Comparison of ENCODE assay signal across 12 mouse cellular contexts in genomic region chr1:191495051-191495467, GRCm38 (mm10).
DNase-seq lines count a peak whose midpoint lies in the region; ATAC-seq lines count a peak whose summit lies in the region.
"Had no signal": no experiment of that assay in that cellular context is flagged by ENCODE, and none has a peak within 500 bp of the region (broad histone marks: within the 10 kb centered on the region; RNA-seq: fewer than 3 reads in every experiment).

No protein-coding gene starts in this region.

- ATAC-seq in cerebellum, adult (ENCODE audit: insufficient number of reproducible peaks, low FRiP score, low TSS enrichment), result peak; percentile 47; the same call in 1 of the 2 replicates
- no peak for ATAC-seq in midbrain, embryonic 11.5 days (ENCODE audit: low FRiP score)
- no peak for ATAC-seq in heart, embryonic 13.5 days (ENCODE audit: extremely low read depth, insufficient number of reproducible peaks, low FRiP score, low TSS enrichment)
- ATAC-seq: forebrain, postnatal 0 days; midbrain, embryonic 13.5 days had no signal

- peak overlapping the region; percentile 5; the same call in 1 of the 2 replicates for H3K27ac ChIP-seq in midbrain, embryonic 10.5 days (replicated peaks)
- H3K27ac ChIP-seq in midbrain, embryonic 11.5 days (ENCODE audit: low read depth, low read length), result no peak overlapping the region
- H3K27ac ChIP-seq in heart, embryonic 13.5 days (replicated peaks), result 0 out of 2 replicates have a peak overlapping the region, but pooled peaks have one; percentile 89
- H3K27ac ChIP-seq: embryonic facial prominence, embryonic 12.5 days; limb, embryonic 13.5 days; midbrain, embryonic 13.5 days had no signal

- peaks cover 11% of the 10 kb centered on the region for H3K4me1 ChIP-seq in midbrain, embryonic 10.5 days
- no peaks in the 10 kb centered on the region for H3K4me1 ChIP-seq in midbrain, embryonic 11.5 days (ENCODE audit: control insufficient read depth, insufficient read depth, low read length)
- H3K4me1 ChIP-seq in heart, embryonic 13.5 days, result peaks cover 35% of the 10 kb centered on the region
- H3K4me1 ChIP-seq: embryonic facial prominence, embryonic 12.5 days; midbrain, embryonic 13.5 days had no signal

- no peak overlapping the region for H3K9ac ChIP-seq in midbrain, embryonic 11.5 days (ENCODE audit: low read length)
- no peak overlapping the region for H3K9ac ChIP-seq in heart, embryonic 13.5 days
- H3K9ac ChIP-seq: embryonic facial prominence, embryonic 12.5 days; forebrain, postnatal 0 days; limb, embryonic 13.5 days; midbrain, embryonic 13.5 days had no signal

- 53% methylated on average over 10 of the region's 10 CpGs for WGBS in midbrain, embryonic 10.5 days
- 55% methylated on average over 10 of the region's 10 CpGs for WGBS in midbrain, embryonic 11.5 days
- 53% methylated on average over 10 of the region's 10 CpGs for WGBS in heart, embryonic 13.5 days

- no peak for DNase-seq in cerebellum, postnatal 4 days (ENCODE audit: low spot score in 2 of 2)
- DNase-seq in midbrain, embryonic 10.5 days (ENCODE audit: low spot score), result no peak
- no peak for DNase-seq in midbrain, embryonic 11.5 days (ENCODE audit: low spot score, missing footprints)
- peak; percentile 80 for DNase-seq in lung, postnatal 36 days
- no peak for DNase-seq in urinary bladder, postnatal 14 days (ENCODE audit: low spot score)
- DNase-seq in T-cell, adult 2 months (ENCODE audit: low spot score), result no peak
- DNase-seq: forebrain, postnatal 0 days had no signal

- H3K9me3 ChIP-seq in midbrain, embryonic 10.5 days (replicated peaks), result no peaks in the 10 kb centered on the region
- no peaks in the 10 kb centered on the region for H3K9me3 ChIP-seq in midbrain, embryonic 11.5 days (ENCODE audit: control insufficient read depth, low read length)
- no peaks in the 10 kb centered on the region for H3K9me3 ChIP-seq in heart, embryonic 13.5 days
- H3K9me3 ChIP-seq: embryonic facial prominence, embryonic 12.5 days; limb, embryonic 13.5 days; midbrain, embryonic 13.5 days had no signal

- peaks cover 4% of the 10 kb centered on the region; the same call in 1 of the 2 replicates for H3K27me3 ChIP-seq in midbrain, embryonic 10.5 days (ENCODE audit: low read depth, poor library complexity, severe bottlenecking)
- H3K27me3 ChIP-seq in midbrain, embryonic 11.5 days (ENCODE audit: control insufficient read depth, insufficient read depth, low read length), result no peaks in the 10 kb centered on the region
- H3K27me3 ChIP-seq in heart, embryonic 13.5 days (replicated peaks), result no peaks in the 10 kb centered on the region
- H3K27me3 ChIP-seq: embryonic facial prominence, embryonic 12.5 days; limb, embryonic 13.5 days; midbrain, embryonic 13.5 days had no signal

- no peak overlapping the region for H3K4me2 ChIP-seq in midbrain, embryonic 11.5 days
- no peak overlapping the region for H3K4me2 ChIP-seq in heart, embryonic 13.5 days
- H3K4me2 ChIP-seq: embryonic facial prominence, embryonic 12.5 days; limb, embryonic 13.5 days; midbrain, embryonic 13.5 days had no signal

- no peak overlapping the region for H3K4me3 ChIP-seq in midbrain, embryonic 10.5 days
- H3K4me3 ChIP-seq in midbrain, embryonic 11.5 days (ENCODE audit: low read depth, low read length), result no peak overlapping the region
- no peak overlapping the region for H3K4me3 ChIP-seq in heart, embryonic 13.5 days
- H3K4me3 ChIP-seq: embryonic facial prominence, embryonic 12.5 days; limb, embryonic 13.5 days; midbrain, embryonic 13.5 days had no signal

- H3K36me3 ChIP-seq in midbrain, embryonic 10.5 days, result no peaks in the 10 kb centered on the region
- H3K36me3 ChIP-seq in midbrain, embryonic 11.5 days (ENCODE audit: control insufficient read depth, insufficient read depth, low read length), result no peaks in the 10 kb centered on the region
- no peaks in the 10 kb centered on the region for H3K36me3 ChIP-seq in heart, embryonic 13.5 days
- H3K36me3 ChIP-seq: embryonic facial prominence, embryonic 12.5 days; limb, embryonic 13.5 days; midbrain, embryonic 13.5 days had no signal
